Mouse (Mus musculus): ENCODE results near the gene Sec14l5.

GRCm38 (mm10) chr16:5111021-5111420 lies 35.9 kb upstream of the Sec14l5 start:
- TF ChIP-seq POLR2A (IDR thresholded peaks at IDR 0.05; ENCODE audit: insufficient read depth, low read depth, low read length): no peak
- TF ChIP-seq CTCF (IDR thresholded peaks at IDR 0.05; ENCODE audit: insufficient read depth, low read depth, low read length): no peak

All from olfactory bulb, adult 2 months (tissue).